Mouse (Mus musculus) liver, embryonic 13.5 days (tissue): Measurements from ENCODE around the gene Cacna2d1. TPM values are rescaled to one million over a fixed set of nuclear protein-coding genes. Genes with fewer than 3 reads are reported as not detected.

Source experiments
- ATAC-seq: fragments of 200-750 bp; cut with Nextera tagmentation; 2 replicates; pipeline ENCODE4 v1.8.0; 2017; ENCODE audit warnings: low read depth, mild to moderate bottlenecking, moderate number of reproducible peaks, moderate library complexity
- DNase-seq: peaks from one replicate; pipeline ENCODE4 v3.0.0; 2022
- H3K27ac ChIP-seq: fragments of 300-500 bp; sonication (generic); 2 replicates; pipeline ENCODE4 v1.5.1; 2015; ENCODE audit warnings: moderate library complexity, mild to moderate bottlenecking, inconsistent platforms
- H3K27me3 ChIP-seq: fragments of 300-500 bp; sonication (generic); 2 replicates; pipeline ENCODE4 v1.6.1; 2015; ENCODE audit warnings: mild to moderate bottlenecking, inconsistent platforms
- H3K36me3 ChIP-seq: fragments of 300-500 bp; sonication (generic); 2 replicates; pipeline ENCODE4 v1.6.1; 2015; ENCODE audit warnings: mild to moderate bottlenecking, inconsistent platforms
- H3K4me1 ChIP-seq: fragments of 300-500 bp; sonication (generic); replicated peaks from 2 replicates; pipeline ENCODE4 v1.6.1; 2015; ENCODE audit warnings: inconsistent platforms
- H3K4me2 ChIP-seq: fragments of 300-500 bp; sonication (generic); 2 replicates; pipeline ENCODE4 v1.6.1; 2015; ENCODE audit warnings: inconsistent platforms, mild to moderate bottlenecking, moderate library complexity
- H3K4me3 ChIP-seq: fragments of 300-500 bp; sonication (generic); replicated peaks from 2 replicates; pipeline ENCODE4 v1.5.1; 2015; ENCODE audit warnings: mild to moderate bottlenecking, inconsistent platforms
- H3K9ac ChIP-seq: fragments of 300-500 bp; sonication (generic); 2 replicates; pipeline ENCODE4 v1.6.1; 2015; ENCODE audit warnings: mild to moderate bottlenecking, inconsistent platforms
- H3K9me3 ChIP-seq: fragments of 300-500 bp; sonication (generic); replicated peaks from 2 replicates; pipeline ENCODE4 v1.6.1; 2016; ENCODE audit warnings: inconsistent platforms
- WGBS: fragments of 180-500 bp; shearing (Covaris S2); methylation state at CpG from one replicate; pipeline ENCODE4 v1.1.7; 2015; ENCODE audit not compliant: insufficient replicate concordance; 5-methylcytosine and 5-hydroxymethylcytosine counted together
- polyA plus RNA-seq: library from polyadenylated mRNA; unstranded; fragments of >200 nt; fragmentation: Nextera tagmentation; extraction: Ambion mirVana; gene quantifications from 2 replicates; pipeline ENCODE4 v1.2.1, GENCODE M21; 2015

The Cacna2d1 gene
- polyA plus RNA-seq, 1 experiment from 2014 or later = 0.73 TPM

GRCm38 (mm10) chr5:16373966-16374365, 439.5 kb downstream of the Cacna2d1 start:
- Histone ChIP-seq H3K36me3 (no peaks in the 10 kb centered on the region), H3K9me3 (peaks cover 3% of the 10 kb centered on the region; the same call in 1 of the 2 replicates), H3K4me1 (no peaks in the 10 kb centered on the region), H3K4me3 (no peak overlapping the region), H3K4me2 (no peak overlapping the region), H3K9ac (no peak overlapping the region), H3K27me3 (no peaks in the 10 kb centered on the region), H3K27ac (no peak overlapping the region)
- ATAC-seq (no peak), DNase-seq (no peak)
- WGBS = 76% methylated on average over 4 of the region's 4 CpGs

- Histone ChIP-seq H3K4me1 (no peaks in the 10 kb centered on the region), H3K27ac (no peak overlapping the region), H3K36me3 (no peaks in the 10 kb centered on the region), H3K4me3 (no peak overlapping the region), H3K27me3 (no peaks in the 10 kb centered on the region), H3K4me2 (no peak overlapping the region), H3K9ac (no peak overlapping the region), H3K9me3 (peaks cover 3% of the 10 kb centered on the region; the same call in 1 of the 2 replicates)
- ATAC-seq (peak; percentile 34; the same call in 1 of the 2 replicates), DNase-seq (no peak)
- WGBS = 63% methylated on average over 3 of the region's 3 CpGs
Observed at GRCm38 (mm10) chr5:16376329-16376908, 441.9 kb downstream of the Cacna2d1 start.

GRCm38 (mm10) chr5:16410011-16410410, 475.5 kb downstream of the Cacna2d1 start:
- Histone ChIP-seq H3K4me3 (no peak overlapping the region), H3K36me3 (no peaks in the 10 kb centered on the region), H3K9ac (no peak overlapping the region), H3K9me3 (no peaks in the 10 kb centered on the region), H3K27me3 (no peaks in the 10 kb centered on the region), H3K27ac (no peak overlapping the region), H3K4me1 (no peaks in the 10 kb centered on the region), H3K4me2 (no peak overlapping the region)
- no peak for DNase-seq
- 24% methylated on average over 8 of the region's 8 CpGs for WGBS
- no peak for ATAC-seq

- Histone ChIP-seq H3K9ac (no peak overlapping the region), H3K27ac (no peak overlapping the region), H3K4me2 (no peak overlapping the region), H3K4me3 (no peak overlapping the region), H3K27me3 (no peaks in the 10 kb centered on the region), H3K4me1 (no peaks in the 10 kb centered on the region), H3K36me3 (no peaks in the 10 kb centered on the region), H3K9me3 (no peaks in the 10 kb centered on the region)
- ATAC-seq (no peak), DNase-seq (no peak)
Observed at GRCm38 (mm10) chr5:16414693-16415092, 480.2 kb downstream of the Cacna2d1 start.

- H3K27me3 ChIP-seq = no peaks in the 10 kb centered on the region
- H3K9ac ChIP-seq = no peak overlapping the region
- H3K9me3 ChIP-seq = no peaks in the 10 kb centered on the region
- H3K27ac ChIP-seq = no peak overlapping the region
- no peaks in the 10 kb centered on the region for H3K4me1 ChIP-seq
- ATAC-seq = no peak
- H3K4me2 ChIP-seq = no peak overlapping the region
- H3K4me3 ChIP-seq = no peak overlapping the region
- no peaks in the 10 kb centered on the region for H3K36me3 ChIP-seq
- DNase-seq = no peak
- 66% methylated on average over 1 of the region's 1 CpGs for WGBS
Observed at GRCm38 (mm10) chr5:16417996-16418395, 483.5 kb downstream of the Cacna2d1 start.

GRCm38 (mm10) chr5:16418504-16418903, 484.0 kb downstream of the Cacna2d1 start:
- 69% methylated on average over 3 of the region's 3 CpGs for WGBS
- no peak for DNase-seq
- no peaks in the 10 kb centered on the region for H3K27me3 ChIP-seq

More at GRCm38 (mm10) chr5:16418504-16418903, 484.0 kb downstream of the Cacna2d1 start:
- H3K27ac ChIP-seq = no peak overlapping the region
- H3K9ac ChIP-seq = no peak overlapping the region
- no peaks in the 10 kb centered on the region for H3K4me1 ChIP-seq
- H3K36me3 ChIP-seq = no peaks in the 10 kb centered on the region
- H3K9me3 ChIP-seq = no peaks in the 10 kb centered on the region
- H3K4me3 ChIP-seq = no peak overlapping the region
- ATAC-seq = no peak
- no peak overlapping the region for H3K4me2 ChIP-seq

Other genes with a start within 250 kb of the Cacna2d1 start
- gene Speer4c, start 220.4 kb upstream of the Cacna2d1 start, polyA plus RNA-seq = not detected in 2 replicates